Mouse (Mus musculus) CD4-positive, CD25-positive, alpha-beta regulatory T cell, adult 4 months (primary cell): ENCODE results near the gene Epb41l5. TPM values are rescaled to one million over a fixed set of nuclear protein-coding genes. Genes with fewer than 3 reads are reported as not detected.
A peak's percentile ranks its signal among the peaks of the same experiment; 100 is the strongest.

Source experiments
- ATAC-seq: one replicate; pipeline ENCODE4 v1.8.0; 2017
- polyA plus RNA-seq, 2 experiments: library from polyadenylated mRNA; unstranded; fragments of 100-300 nt; shearing (Covaris generic); gene quantifications; one replicate each; pipeline ENCODE4 v1.2.1; 2017

Gene Epb41l5
- polyA plus RNA-seq, 2 experiments from 2014 or later, result 0.96 to 1.4 TPM

- ATAC-seq, result no peak
Observed at GRCm38 (mm10) chr1:119533093-119533805, 115.6 kb downstream of the Epb41l5 start.

GRCm38 (mm10) chr1:119532165-119532564 is 116.6 kb downstream of the Epb41l5 start:
- ATAC-seq, result no peak

GRCm38 (mm10) chr1:119530941-119531340 is 117.9 kb downstream of the Epb41l5 start:
- ATAC-seq, result no peak

- peak; percentile 91 for ATAC-seq
Observed at GRCm38 (mm10) chr1:119525689-119526591, 122.9 kb downstream of the Epb41l5 start, which contains the start of gene Tmem185b. Tmem185b (plus strand) TSS chr1:119526160.

GRCm38 (mm10) chr1:119525004-119525444 is 123.8 kb downstream of the Epb41l5 start:
- no peak for ATAC-seq

GRCm38 (mm10) chr1:119523826-119524225 is 125.0 kb downstream of the Epb41l5 start:
- ATAC-seq, result no peak

GRCm38 (mm10) chr1:119523369-119523768 is 125.4 kb downstream of the Epb41l5 start:
- no peak for ATAC-seq

GRCm38 (mm10) chr1:119522726-119523125 is 126.1 kb downstream of the Epb41l5 start:
- no peak for ATAC-seq

GRCm38 (mm10) chr1:119521681-119522080 is 127.1 kb downstream of the Epb41l5 start:
- ATAC-seq, result no peak

- no peak for ATAC-seq
Observed at GRCm38 (mm10) chr1:119521029-119521428, 127.8 kb downstream of the Epb41l5 start.

GRCm38 (mm10) chr1:119519286-119519685 is 129.5 kb downstream of the Epb41l5 start:
- ATAC-seq, result no peak

- no peak for ATAC-seq
Observed at GRCm38 (mm10) chr1:119518786-119519185, 130.0 kb downstream of the Epb41l5 start.

GRCm38 (mm10) chr1:119518060-119518459 is 130.7 kb downstream of the Epb41l5 start:
- ATAC-seq, result no peak

- ATAC-seq, result no peak
Observed at GRCm38 (mm10) chr1:119510857-119511256, 137.9 kb downstream of the Epb41l5 start.

- no peak for ATAC-seq
Observed at GRCm38 (mm10) chr1:119510409-119510808, 138.4 kb downstream of the Epb41l5 start.

GRCm38 (mm10) chr1:119509474-119509873 is 139.3 kb downstream of the Epb41l5 start:
- no peak for ATAC-seq

- no peak for ATAC-seq
Observed at GRCm38 (mm10) chr1:119508548-119508947, 140.3 kb downstream of the Epb41l5 start.

- ATAC-seq, result no peak
Observed at GRCm38 (mm10) chr1:119505951-119506350, 142.8 kb downstream of the Epb41l5 start.

- peak; percentile 98 for ATAC-seq
Observed at GRCm38 (mm10) chr1:119504260-119505062, 144.3 kb downstream of the Epb41l5 start, which contains the start of gene Ralb. Ralb (minus strand) TSS chr1:119504794.

GRCm38 (mm10) chr1:119503808-119504207 is 145.0 kb downstream of the Epb41l5 start:
- no peak for ATAC-seq

GRCm38 (mm10) chr1:119503181-119503580 is 145.6 kb downstream of the Epb41l5 start:
- no peak for ATAC-seq

GRCm38 (mm10) chr1:119502729-119503128 is 146.1 kb downstream of the Epb41l5 start:
- no peak for ATAC-seq

- ATAC-seq, result no peak
Observed at GRCm38 (mm10) chr1:119501881-119502280, 146.9 kb downstream of the Epb41l5 start.
